Mouse (Mus musculus) CD4-positive helper T cell, adult 2 months (primary cell): Measurements from ENCODE around the gene Thsd7a.

Experiments
- DNase-seq: peaks from one replicate; pipeline ENCODE4 v3.0.0-alpha.2; 2012; ENCODE audit warnings: low read depth, missing footprints, low spot score

Thsd7a gene

GRCm38 (mm10) chr6:12693239-12693638 is 56.0 kb downstream of the Thsd7a start:
- no peak for DNase-seq

- no peak for DNase-seq
Measured at GRCm38 (mm10) chr6:12649633-12650032, 99.6 kb downstream of the Thsd7a start.

GRCm38 (mm10) chr6:12628637-12629246 is 120.5 kb downstream of the Thsd7a start:
- DNase-seq, result no peak

GRCm38 (mm10) chr6:12606638-12607246 is 142.5 kb downstream of the Thsd7a start:
- DNase-seq, result no peak

- DNase-seq, result no peak
Measured at GRCm38 (mm10) chr6:12602927-12603326, 146.3 kb downstream of the Thsd7a start.

- DNase-seq, result no peak
Measured at GRCm38 (mm10) chr6:12602161-12602560, 147.0 kb downstream of the Thsd7a start.

- no peak for DNase-seq
Measured at GRCm38 (mm10) chr6:12584456-12584855, 164.8 kb downstream of the Thsd7a start.

GRCm38 (mm10) chr6:12581143-12581542 is 168.1 kb downstream of the Thsd7a start:
- no peak for DNase-seq

- DNase-seq, result no peak
Measured at GRCm38 (mm10) chr6:12575619-12576216, 173.5 kb downstream of the Thsd7a start.

- no peak for DNase-seq
Measured at GRCm38 (mm10) chr6:12572202-12572601, 177.0 kb downstream of the Thsd7a start.

GRCm38 (mm10) chr6:12565136-12565535 is 184.1 kb downstream of the Thsd7a start:
- no peak for DNase-seq

GRCm38 (mm10) chr6:12562336-12562735 is 186.9 kb downstream of the Thsd7a start:
- no peak for DNase-seq

GRCm38 (mm10) chr6:12560500-12560899 is 188.7 kb downstream of the Thsd7a start:
- no peak for DNase-seq

GRCm38 (mm10) chr6:12555114-12556099 is 193.8 kb downstream of the Thsd7a start:
- DNase-seq, result no peak

GRCm38 (mm10) chr6:12551176-12551575 is 198.0 kb downstream of the Thsd7a start:
- DNase-seq, result no peak

GRCm38 (mm10) chr6:12550054-12550655 is 199.1 kb downstream of the Thsd7a start:
- no peak for DNase-seq

GRCm38 (mm10) chr6:12544096-12544495 is 205.1 kb downstream of the Thsd7a start:
- no peak for DNase-seq

- no peak for DNase-seq
Measured at GRCm38 (mm10) chr6:12542496-12542895, 206.7 kb downstream of the Thsd7a start.

GRCm38 (mm10) chr6:12519121-12519520 is 230.1 kb downstream of the Thsd7a start:
- no peak for DNase-seq

- DNase-seq, result no peak
Measured at GRCm38 (mm10) chr6:12518283-12518903, 230.8 kb downstream of the Thsd7a start.

- no peak for DNase-seq
Measured at GRCm38 (mm10) chr6:12517726-12518125, 231.5 kb downstream of the Thsd7a start.
